Mouse (Mus musculus) C2C12 (cell line): Measurements from ENCODE around the gene Aurkaip1. TPM values are rescaled to one million over a fixed set of nuclear protein-coding genes. Genes with fewer than 3 reads are reported as not detected.

Experiments used
- H3K27me3 ChIP-seq: one replicate; pipeline ENCODE4 v1.6.1; 2011; ENCODE audit not compliant: control insufficient read depth, insufficient read depth, insufficient read length
- H3K36me3 ChIP-seq: one replicate; pipeline ENCODE4 v1.6.1; 2011; ENCODE audit not compliant: control insufficient read depth, insufficient read depth
- H3K4me3 ChIP-seq: one replicate; pipeline ENCODE4 v1.5.1; 2011; ENCODE audit warnings: mild to moderate bottlenecking, control low read depth; ENCODE audit not compliant: poor library complexity, insufficient read depth, severe bottlenecking
- H3K79me2 ChIP-seq: one replicate; pipeline ENCODE4 v1.6.1; 2011; ENCODE audit not compliant: control insufficient read depth, insufficient read depth
- H3K79me3 ChIP-seq: one replicate; pipeline ENCODE4 v1.6.1; 2011; ENCODE audit warnings: low read depth, control low read depth
- H3ac ChIP-seq: one replicate; pipeline ENCODE3; 2011; ENCODE audit warnings: low read depth; ENCODE audit not compliant: control insufficient read depth, insufficient read length
- CEBPB ChIP-seq: IDR thresholded peaks from one replicate; pipeline ENCODE4 v1.6.1; 2011; ENCODE audit warnings: low read depth, mild to moderate bottlenecking, control low read depth, moderate library complexity
- CTCF ChIP-seq: IDR thresholded peaks from one replicate; pipeline ENCODE4 v1.5.1; 2011; ENCODE audit not compliant: control insufficient read depth, insufficient read depth, insufficient read length
- FOSL1 ChIP-seq: IDR thresholded peaks from one replicate; pipeline ENCODE4 v1.8.0; 2011; ENCODE audit warnings: mild to moderate bottlenecking, low read length; ENCODE audit not compliant: poor library complexity, insufficient read depth, severe bottlenecking
- MAX ChIP-seq: IDR thresholded peaks from one replicate; pipeline ENCODE4 v1.6.1; 2011; ENCODE audit warnings: mild to moderate bottlenecking, control low read depth
- MYOD1 ChIP-seq: IDR thresholded peaks from one replicate; pipeline ENCODE4 v1.6.1; 2011; ENCODE audit warnings: low read depth; ENCODE audit not compliant: control insufficient read depth, insufficient read length
- MYOG ChIP-seq: IDR thresholded peaks from one replicate; pipeline ENCODE4 v1.6.1; 2011; ENCODE audit not compliant: control insufficient read depth, insufficient read length; ENCODE audit errors: extremely low read depth
- USF1 ChIP-seq: IDR thresholded peaks from one replicate; pipeline ENCODE4 v1.6.1; 2011; ENCODE audit warnings: low read depth, mild to moderate bottlenecking, control low read depth, moderate library complexity
- polyA plus RNA-seq: library from polyadenylated mRNA; unstranded; fragments of >200 nt; fragmentation: generic; extraction: Trizol; gene quantifications from one replicate; pipeline ENCODE4 v1.2.1, GENCODE M21; 2012; ENCODE audit warnings: missing spikeins

Gene Aurkaip1
- polyA plus RNA-seq, 1 experiment, result 140 TPM

DNA sequence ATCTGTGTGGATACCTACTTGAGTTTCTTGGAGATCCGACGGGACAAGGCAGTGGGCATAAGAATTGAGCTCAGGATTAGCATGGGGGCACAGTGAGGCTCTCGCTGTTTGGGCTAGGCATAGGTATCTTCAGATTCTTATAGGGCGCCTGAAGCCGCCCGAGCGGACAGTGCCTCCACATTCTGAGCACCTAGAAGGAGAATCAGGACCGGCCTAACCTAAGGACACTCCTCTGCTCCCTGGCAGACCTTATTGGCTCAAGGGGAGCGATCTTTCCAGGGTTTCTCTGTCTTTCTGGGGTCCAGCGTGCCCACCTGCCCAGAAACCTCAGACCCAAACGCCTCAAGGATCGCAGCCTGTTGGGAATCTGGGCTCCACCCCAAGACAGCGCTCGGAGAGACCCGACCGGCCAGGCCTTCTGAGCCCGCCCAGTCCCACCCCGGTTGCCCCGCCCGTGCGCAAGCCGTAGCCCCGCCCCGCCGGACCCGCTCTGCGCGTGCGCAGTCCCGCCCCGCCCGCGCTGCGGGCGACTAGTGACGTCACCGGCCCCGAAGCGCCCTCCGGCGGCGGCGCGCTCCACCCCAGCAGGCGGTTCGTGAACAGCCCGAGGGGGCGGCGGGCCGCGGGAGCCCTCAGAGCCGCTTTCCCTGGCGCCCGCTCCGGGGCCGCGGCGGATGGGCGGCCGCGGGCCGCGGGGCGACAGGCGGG lies 16.0 kb downstream of the Aurkaip1 start, which contains the start of gene Dvl1:
Dvl1 (plus strand) TSS at position 532 of the 708 bp plus-strand sequence.
- TF ChIP-seq CTCF (peak; percentile 90), FOSL1 (no peak)
- Histone ChIP-seq H3ac (peak within 1 kb of the TSS; percentile 81), H3K79me3 (peaks cover 44% of the 10 kb centered on the region), H3K36me3 (peaks cover 14% of the 10 kb centered on the region), H3K4me3 (peak within 1 kb of the TSS; percentile 76), H3K27me3 (no peaks in the 10 kb centered on the region), H3K79me2 (peaks cover 46% of the 10 kb centered on the region)

DNA sequence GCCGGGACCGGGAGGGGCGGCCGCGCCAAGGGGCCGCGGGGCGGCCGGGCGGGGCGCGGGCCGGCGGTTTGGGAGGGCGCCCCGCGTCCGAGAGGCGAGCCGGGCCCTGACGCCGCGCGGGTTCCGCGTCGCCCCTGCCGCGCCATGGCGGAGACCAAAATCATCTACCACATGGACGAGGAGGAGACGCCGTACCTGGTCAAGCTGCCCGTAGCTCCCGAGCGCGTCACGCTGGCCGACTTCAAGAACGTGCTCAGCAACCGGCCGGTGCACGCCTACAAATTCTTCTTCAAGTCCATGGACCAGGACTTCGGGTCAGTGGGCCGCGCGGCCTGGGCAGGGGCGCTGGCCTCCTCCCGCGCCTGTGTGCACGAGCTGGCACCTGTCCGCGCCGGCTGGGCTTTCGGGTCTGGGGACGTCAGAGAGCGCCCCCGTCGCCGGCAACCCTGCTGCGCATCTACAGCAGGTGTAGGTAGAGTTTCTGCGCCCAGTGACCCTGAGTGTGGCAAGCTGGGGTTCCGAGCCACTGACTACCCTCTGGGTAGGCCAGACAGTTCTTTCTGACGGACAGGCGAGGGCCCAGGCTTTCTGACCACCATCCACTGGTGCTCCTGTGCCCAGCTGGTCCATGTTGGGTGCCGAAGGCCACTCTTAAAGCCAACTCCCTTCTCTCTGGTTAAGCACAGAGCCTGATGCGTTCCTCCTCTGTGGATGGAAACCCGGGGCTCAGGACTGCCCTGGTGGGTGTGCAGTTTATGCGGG lies 16.7 kb downstream of the Aurkaip1 start:
- Histone ChIP-seq H3K36me3 (peaks cover 9% of the 10 kb centered on the region), H3ac (peak overlapping the region; percentile 81), H3K79me2 (peaks cover 54% of the 10 kb centered on the region)

DNA sequence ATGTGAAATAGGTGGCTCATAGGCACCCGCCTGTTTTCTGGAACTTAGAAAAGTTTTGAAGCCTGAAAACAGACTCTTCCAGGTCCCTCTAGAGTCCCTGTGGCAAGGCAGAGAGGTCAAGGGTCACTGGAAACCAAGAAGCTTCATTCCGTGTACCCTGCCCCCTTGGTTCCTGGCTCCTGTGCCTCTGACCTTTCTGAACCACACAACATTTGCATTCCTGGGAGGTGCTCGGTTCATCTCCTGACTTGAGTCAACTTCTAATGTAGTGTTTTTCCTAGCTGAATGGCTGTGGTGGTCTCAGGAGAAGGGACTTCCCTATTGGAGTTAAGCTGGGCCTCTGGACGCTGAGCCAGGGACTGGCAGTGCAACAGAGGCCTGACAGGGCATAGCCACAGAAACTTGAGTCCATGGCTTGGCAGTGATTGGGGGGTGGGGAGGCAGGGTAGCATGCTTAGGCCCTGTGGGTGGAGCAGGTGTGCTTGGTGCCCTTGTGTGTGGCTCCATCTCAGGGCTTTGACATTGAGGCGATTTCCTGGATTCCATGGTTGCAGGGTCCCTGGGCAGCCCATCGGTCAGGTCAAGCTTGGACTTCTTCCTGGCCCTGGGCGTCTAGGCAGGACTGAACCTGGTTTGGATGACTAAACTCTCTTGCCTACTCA lies 17.5 kb downstream of the Aurkaip1 start:
- H3K36me3 ChIP-seq, result peaks cover 5% of the 10 kb centered on the region
- H3K79me3 ChIP-seq, result peaks cover 56% of the 10 kb centered on the region
- H3K79me2 ChIP-seq, result peaks cover 61% of the 10 kb centered on the region
- TF ChIP-seq USF1, result no peak
- no peak for TF ChIP-seq CTCF
- no peak for TF ChIP-seq MYOG
- TF ChIP-seq FOSL1, result no peak
- TF ChIP-seq MAX, result no peak
- TF ChIP-seq MYOD1, result no peak
- no peak for TF ChIP-seq CEBPB
- H3ac ChIP-seq, result peak overlapping the region; percentile 43
- H3K27me3 ChIP-seq, result no peaks in the 10 kb centered on the region
- peak overlapping the region; percentile 76 for H3K4me3 ChIP-seq

More for the DNA sequence above, 16.7 kb downstream of the Aurkaip1 start:
- peak overlapping the region; percentile 76 for H3K4me3 ChIP-seq
- H3K79me3 ChIP-seq, result peaks cover 51% of the 10 kb centered on the region
- H3K27me3 ChIP-seq, result no peaks in the 10 kb centered on the region
- TF ChIP-seq FOSL1, result no peak
- no peak for TF ChIP-seq USF1
- peak; percentile 22 for TF ChIP-seq CTCF

DNA sequence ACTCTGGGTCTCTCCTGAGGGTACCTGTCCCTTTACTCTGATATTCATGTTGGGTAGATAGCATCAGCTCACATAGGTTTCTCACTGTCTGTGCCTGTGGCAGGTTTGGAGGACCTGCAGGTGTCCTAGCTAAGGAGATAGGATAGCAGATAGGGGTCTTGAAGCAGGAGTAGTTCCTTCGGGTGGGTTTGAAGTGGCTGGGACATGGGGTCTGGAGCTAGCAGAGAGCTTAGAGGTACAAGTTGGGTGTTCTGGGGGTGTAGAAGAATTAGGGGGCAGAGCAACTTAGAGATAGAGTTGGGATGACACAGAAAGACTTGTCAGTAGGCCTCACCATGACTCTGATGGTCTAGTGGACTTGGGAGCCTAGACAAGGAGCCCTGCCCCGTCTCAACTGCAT lies 18.3 kb downstream of the Aurkaip1 start:
- Histone ChIP-seq H3K79me3 (peaks cover 56% of the 10 kb centered on the region), H3K79me2 (peaks cover 66% of the 10 kb centered on the region), H3K36me3 (peaks cover 7% of the 10 kb centered on the region), H3K27me3 (no peaks in the 10 kb centered on the region), H3ac (no peak overlapping the region), H3K4me3 (no peak overlapping the region)
- TF ChIP-seq MYOD1 (no peak), MAX (no peak), CTCF (no peak), USF1 (no peak), FOSL1 (no peak), MYOG (no peak), CEBPB (no peak)

DNA sequence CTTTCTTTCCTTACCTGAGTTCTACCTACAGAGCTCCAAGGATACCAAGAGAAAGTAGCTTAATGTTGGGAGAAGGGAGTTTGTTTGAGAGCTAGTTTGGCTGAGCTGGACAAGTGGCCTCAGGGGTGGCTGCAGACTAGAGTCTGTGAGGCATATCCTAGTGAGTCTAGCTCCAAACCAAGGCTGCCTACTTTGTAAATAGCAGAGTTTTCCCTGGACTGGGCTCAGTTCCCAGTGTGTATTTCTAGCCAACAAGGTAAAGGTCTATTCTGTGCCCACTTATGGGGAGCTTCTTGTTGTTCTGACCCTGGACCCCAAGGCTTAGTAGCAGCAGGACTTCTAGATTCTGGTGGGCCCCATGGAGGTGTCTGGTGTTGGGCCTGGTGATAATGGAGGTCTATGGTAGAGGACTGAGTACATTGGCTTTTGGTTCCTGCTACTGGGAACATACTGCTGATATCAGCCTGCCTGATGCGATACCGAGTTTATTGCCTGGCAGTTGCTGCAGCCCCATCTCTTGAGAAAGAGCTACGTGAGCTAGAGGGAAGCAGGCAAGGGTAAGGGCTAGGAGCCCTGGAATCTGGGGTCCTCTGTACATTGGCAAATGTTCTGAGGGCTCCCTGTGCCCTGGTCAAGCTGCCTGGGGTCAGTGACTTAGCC lies 18.9 kb downstream of the Aurkaip1 start:
- H3K79me2 ChIP-seq, result peaks cover 66% of the 10 kb centered on the region
- H3K4me3 ChIP-seq, result no peak overlapping the region
- no peak overlapping the region for H3ac ChIP-seq
- H3K36me3 ChIP-seq, result peaks cover 10% of the 10 kb centered on the region
- no peaks in the 10 kb centered on the region for H3K27me3 ChIP-seq
- TF ChIP-seq MAX, result no peak
- peaks cover 56% of the 10 kb centered on the region for H3K79me3 ChIP-seq

DNA sequence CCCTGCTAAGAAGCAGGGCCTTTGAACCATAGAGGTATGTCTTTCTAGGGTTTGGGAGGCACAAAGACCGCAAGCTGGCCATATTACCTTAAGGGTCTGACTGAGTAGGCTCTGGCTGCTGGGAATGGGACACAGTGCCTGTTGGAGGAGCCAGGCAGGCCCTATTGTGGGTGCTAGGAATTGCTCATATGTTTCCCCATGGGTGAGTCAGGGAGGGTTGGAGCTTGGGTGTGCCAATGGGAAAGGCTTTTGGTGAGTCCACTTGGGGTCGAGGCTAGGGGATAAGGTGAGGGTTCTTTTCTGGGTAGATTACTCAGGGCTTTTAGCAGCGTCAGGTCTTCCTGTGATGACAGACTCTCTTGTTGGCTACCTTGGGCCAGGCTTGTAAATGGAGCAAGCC lies 20.3 kb downstream of the Aurkaip1 start:
- peaks cover 17% of the 10 kb centered on the region for H3K36me3 ChIP-seq
- H3ac ChIP-seq, result no peak overlapping the region
- no peak for TF ChIP-seq CTCF
- H3K4me3 ChIP-seq, result no peak overlapping the region
- no peaks in the 10 kb centered on the region for H3K27me3 ChIP-seq
- peaks cover 66% of the 10 kb centered on the region for H3K79me2 ChIP-seq
- peaks cover 56% of the 10 kb centered on the region for H3K79me3 ChIP-seq
